25 mouse cellular contexts compared by ENCODE assay signal in genomic region chr9:64519921-64520746, GRCm38 (mm10).
DNase-seq lines count a peak whose midpoint lies in the region; ATAC-seq and TF ChIP-seq lines count a peak whose summit lies in the region.
"Had no signal": no experiment of that assay in that cellular context is flagged by ENCODE, and none has a peak within 500 bp of the region (broad histone marks: within the 10 kb centered on the region; RNA-seq: fewer than 3 reads in every experiment).

No protein-coding gene starts in this region.

- no peak for DNase-seq in forebrain, embryonic 10.5 days (ENCODE audit: extremely low spot score, low spot score)
- no peak for DNase-seq in liver, postnatal 0 days
- no peak for DNase-seq in heart, postnatal 14 days
- no peak for DNase-seq in kidney, adult 9 months
- DNase-seq: adrenal gland, postnatal 25 days; cerebellum, adult 9-10 months; gastrocnemius, postnatal 25 days; heart, adult 18-20 months; heart, postnatal 10 days; kidney, postnatal 4 days; layer of hippocampus, adult 9-11 months; liver, embryonic 13.5 days; lung, postnatal 36 days; right cerebral cortex, postnatal 25 days; spleen, adult 18-20 months had no signal

- no peak for TF ChIP-seq EP300 in liver, postnatal 0 days (IDR thresholded peaks at IDR 0.05; ENCODE audit: low read depth)

- WGBS in forebrain, embryonic 12.5 days: 44% methylated on average over 12 of the region's 12 CpGs
- WGBS in forebrain, embryonic 10.5 days: 51% methylated on average over 12 of the region's 12 CpGs
- 56% methylated on average over 12 of the region's 12 CpGs for WGBS in liver, postnatal 0 days (ENCODE audit: insufficient replicate concordance)
- 55% methylated on average over 12 of the region's 12 CpGs for WGBS in liver, embryonic 12.5 days (ENCODE audit: insufficient replicate concordance)
- WGBS in midbrain, embryonic 13.5 days: 53% methylated on average over 12 of the region's 12 CpGs

- peaks cover 30% of the 10 kb centered on the region; the same call in 1 of the 2 replicates for H3K27me3 ChIP-seq in forebrain, embryonic 12.5 days
- H3K27me3 ChIP-seq in forebrain, embryonic 10.5 days (ENCODE audit: poor library complexity, severe bottlenecking): peaks cover 54% of the 10 kb centered on the region
- H3K27me3 ChIP-seq in liver, postnatal 0 days (ENCODE audit: insufficient read depth, low read length): no peaks in the 10 kb centered on the region
- peaks cover 54% of the 10 kb centered on the region for H3K27me3 ChIP-seq in liver, embryonic 12.5 days (replicated peaks)
- H3K27me3 ChIP-seq in midbrain, embryonic 13.5 days: no peaks in the 10 kb centered on the region
- H3K27me3 ChIP-seq: lung, embryonic 15.5 days had no signal

- H3K4me3 ChIP-seq in forebrain, embryonic 12.5 days (replicated peaks): no peak overlapping the region
- H3K4me3 ChIP-seq in forebrain, embryonic 10.5 days: no peak overlapping the region
- no peak overlapping the region for H3K4me3 ChIP-seq in liver, postnatal 0 days (ENCODE audit: low read depth, low read length)
- no peak overlapping the region for H3K4me3 ChIP-seq in liver, embryonic 12.5 days
- no peak overlapping the region for H3K4me3 ChIP-seq in midbrain, embryonic 13.5 days (replicated peaks)
- H3K4me3 ChIP-seq: heart, embryonic 12.5 days; left cerebral cortex, adult 2 months; liver, embryonic 13.5 days; lung, embryonic 15.5 days; megakaryocyte, embryonic 14.5 days; neural tube, embryonic 12.5 days had no signal

- no peak for TF ChIP-seq CTCF in liver, postnatal 0 days (IDR thresholded peaks at IDR 0.05; ENCODE audit: low read depth)

- H3K36me3 ChIP-seq in forebrain, embryonic 12.5 days (replicated peaks): no peaks in the 10 kb centered on the region
- H3K36me3 ChIP-seq in forebrain, embryonic 10.5 days (replicated peaks): no peaks in the 10 kb centered on the region
- no peaks in the 10 kb centered on the region for H3K36me3 ChIP-seq in liver, postnatal 0 days (replicated peaks; ENCODE audit: insufficient read depth, low read length)
- no peaks in the 10 kb centered on the region for H3K36me3 ChIP-seq in liver, embryonic 12.5 days
- H3K36me3 ChIP-seq in midbrain, embryonic 13.5 days: no peaks in the 10 kb centered on the region
- H3K36me3 ChIP-seq: heart, embryonic 12.5 days; liver, embryonic 13.5 days; lung, embryonic 15.5 days; neural tube, embryonic 12.5 days had no signal

- H3K4me1 ChIP-seq in forebrain, embryonic 12.5 days: peaks cover 27% of the 10 kb centered on the region
- peaks cover 42% of the 10 kb centered on the region for H3K4me1 ChIP-seq in forebrain, embryonic 10.5 days
- peaks cover 3% of the 10 kb centered on the region; the same call in 1 of the 2 replicates for H3K4me1 ChIP-seq in liver, postnatal 0 days (ENCODE audit: insufficient read depth)
- peaks cover 2% of the 10 kb centered on the region for H3K4me1 ChIP-seq in liver, embryonic 12.5 days
- peaks cover 23% of the 10 kb centered on the region for H3K4me1 ChIP-seq in midbrain, embryonic 13.5 days (replicated peaks)
- H3K4me1 ChIP-seq: heart, embryonic 12.5 days; lung, embryonic 15.5 days; megakaryocyte, embryonic 14.5 days had no signal

- intact Hi-C loops in heart, postnatal 14 days (cut with DNase I): no loop called here

- ATAC-seq in forebrain, embryonic 12.5 days (ENCODE audit: low FRiP score): no peak
- ATAC-seq in liver, postnatal 0 days: peak; percentile 83
- ATAC-seq in liver, embryonic 12.5 days: no peak
- no peak for ATAC-seq in midbrain, embryonic 13.5 days
- ATAC-seq: forebrain, embryonic 16.5 days had no signal

- H3K27ac ChIP-seq in forebrain, embryonic 12.5 days: 0 out of 2 replicates have a peak overlapping the region, but pooled peaks have one; percentile 31
- no peak overlapping the region for H3K27ac ChIP-seq in forebrain, embryonic 10.5 days
- H3K27ac ChIP-seq in liver, postnatal 0 days (ENCODE audit: low read depth): no peak overlapping the region
- H3K27ac ChIP-seq in liver, embryonic 12.5 days: no peak overlapping the region
- H3K27ac ChIP-seq in midbrain, embryonic 13.5 days: 0 out of 2 replicates have a peak overlapping the region, but pooled peaks have one; percentile 20
- H3K27ac ChIP-seq: hindbrain, embryonic 14.5 days; left cerebral cortex, adult 2 months; liver, embryonic 13.5 days; lung, embryonic 15.5 days; neural tube, embryonic 12.5 days had no signal

- no peak overlapping the region for H3K4me2 ChIP-seq in forebrain, embryonic 12.5 days
- no peak overlapping the region for H3K4me2 ChIP-seq in liver, postnatal 0 days (ENCODE audit: low read depth, low read length)
- no peak overlapping the region for H3K4me2 ChIP-seq in liver, embryonic 12.5 days
- H3K4me2 ChIP-seq in midbrain, embryonic 13.5 days (replicated peaks): no peak overlapping the region
- H3K4me2 ChIP-seq: heart, embryonic 12.5 days; hindbrain, embryonic 14.5 days; liver, embryonic 13.5 days; lung, embryonic 15.5 days; neural tube, embryonic 12.5 days had no signal

- H3K9me3 ChIP-seq in forebrain, embryonic 12.5 days: no peaks in the 10 kb centered on the region
- H3K9me3 ChIP-seq in forebrain, embryonic 10.5 days: no peaks in the 10 kb centered on the region
- no peaks in the 10 kb centered on the region for H3K9me3 ChIP-seq in liver, postnatal 0 days (ENCODE audit: low read length)
- no peaks in the 10 kb centered on the region for H3K9me3 ChIP-seq in liver, embryonic 12.5 days (replicated peaks)
- H3K9me3 ChIP-seq in midbrain, embryonic 13.5 days: no peaks in the 10 kb centered on the region
- H3K9me3 ChIP-seq: heart, embryonic 12.5 days; liver, embryonic 13.5 days; lung, embryonic 15.5 days; megakaryocyte, embryonic 14.5 days; neural tube, embryonic 12.5 days had no signal

- H3K9ac ChIP-seq in forebrain, embryonic 12.5 days: no peak overlapping the region
- no peak overlapping the region for H3K9ac ChIP-seq in liver, postnatal 0 days (replicated peaks)
- no peak overlapping the region for H3K9ac ChIP-seq in liver, embryonic 12.5 days
- H3K9ac ChIP-seq in midbrain, embryonic 13.5 days (replicated peaks): no peak overlapping the region
- H3K9ac ChIP-seq: heart, embryonic 12.5 days; hindbrain, embryonic 14.5 days; liver, embryonic 13.5 days; lung, embryonic 15.5 days; neural tube, embryonic 12.5 days had no signal

Comparison
In these comparisons a context has a peak if more than half of its experiments do, and no peak if none do; other contexts are left out.
1. H3K27ac ChIP-seq: peak in forebrain, embryonic 12.5 days (single experiment) and midbrain, embryonic 13.5 days (single experiment); none in forebrain, embryonic 10.5 days (single experiment), liver, postnatal 0 days (single experiment) and liver, embryonic 12.5 days (single experiment).